Mouse (Mus musculus) left cerebral cortex, postnatal 25 days (tissue): ENCODE results near the gene Brd1. TPM values are rescaled to one million over a fixed set of nuclear protein-coding genes. Genes with fewer than 3 reads are reported as not detected.

ENCODE experiments used
- total RNA-seq, 2 experiments: library from RNA; stranded (reverse); gene quantifications; 2 replicates each; pipeline ENCODE4 v1.2.3; 2021

The Brd1 gene
- total RNA-seq, 2 experiments from 2014 or later = 50.5 to 52.7 TPM

Other genes with a start within 250 kb of the Brd1 start
- not detected for gene Zdhhc25, start 133.9 kb downstream of the Brd1 start, total RNA-seq
- gene Zbed4, start 17.4 kb upstream of the Brd1 start, total RNA-seq = 10 to 100 TPM; 11.7 to 12.2 TPM
- gene Alg12, start 85.1 kb upstream of the Brd1 start, total RNA-seq = 10 to 100 TPM; 13.2 to 16.6 TPM
- 10 to 100 TPM; 27.3 to 27.8 TPM for gene Creld2, start 85.4 kb upstream of the Brd1 start, total RNA-seq
- gene Pim3, start 128.0 kb upstream of the Brd1 start, total RNA-seq = 10 to 100 TPM; 35.7 to 35.9 TPM
- 1 to 10 TPM; 1.3 to 1.7 TPM for gene Ttll8, start 220.2 kb upstream of the Brd1 start, total RNA-seq
- gene Mlc1, start 244.8 kb upstream of the Brd1 start, total RNA-seq = 100 to 1,000 TPM; 101 to 103 TPM
- gene Mov10l1, start 248.7 kb upstream of the Brd1 start, total RNA-seq = not detected